Mouse (Mus musculus): ENCODE measurements around the gene Ppp5c. TPM values are rescaled to one million over a fixed set of nuclear protein-coding genes. Genes with fewer than 3 reads are reported as not detected.

Ppp5c gene
- polyA plus RNA-seq, 1 experiment from 2014 or later = 88.3 TPM

DNA sequence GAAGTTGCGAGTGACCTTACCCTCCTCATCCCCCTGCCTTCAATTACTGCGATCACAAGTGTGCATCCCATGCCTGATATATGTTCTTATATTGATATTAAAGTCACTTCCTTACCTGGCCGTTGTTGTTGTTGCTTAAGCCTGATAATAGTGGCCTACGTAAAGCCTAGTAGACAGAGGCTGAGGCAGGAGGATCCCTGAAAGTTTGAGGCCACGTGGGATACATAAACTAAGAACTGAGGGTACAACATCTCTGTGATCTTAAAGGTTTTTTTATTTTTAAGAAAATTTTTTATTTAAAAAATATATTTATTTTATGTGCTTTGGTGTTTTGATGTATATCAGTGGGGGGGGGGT, 35.3 kb downstream of the Ppp5c start, which contains the start of gene Ccdc8:
Ccdc8 (plus strand) TSS at position 258 of the 357 bp plus-strand sequence.
- peak within 1 kb of the TSS; percentile 94 for H3K27ac ChIP-seq (ENCODE audit: low read length)
- H3K4me2 ChIP-seq (ENCODE audit: low read depth, low read length) = peak within 1 kb of the TSS; percentile 84
- no peaks in the 10 kb centered on the region for H3K9me3 ChIP-seq (ENCODE audit: control insufficient read depth, low read length)
- peaks cover 2% of the 10 kb centered on the region; the same call in 1 of the 2 replicates for H3K36me3 ChIP-seq (ENCODE audit: control insufficient read depth, insufficient read depth, low read length)
- H3K4me3 ChIP-seq (ENCODE audit: low read length) = peak within 1 kb of the TSS; percentile 74
- WGBS = 92% methylated on average over 5 of the region's 5 CpGs
- peak within 1 kb of the TSS; percentile 85 for H3K9ac ChIP-seq (ENCODE audit: low read depth, low read length)
- ATAC-seq = no peak
- peaks cover 51% of the 10 kb centered on the region for H3K4me1 ChIP-seq (ENCODE audit: control insufficient read depth, insufficient read depth, low read length)
- H3K27me3 ChIP-seq (replicated peaks; ENCODE audit: control insufficient read depth, insufficient read depth, low read length) = no peaks in the 10 kb centered on the region

DNA sequence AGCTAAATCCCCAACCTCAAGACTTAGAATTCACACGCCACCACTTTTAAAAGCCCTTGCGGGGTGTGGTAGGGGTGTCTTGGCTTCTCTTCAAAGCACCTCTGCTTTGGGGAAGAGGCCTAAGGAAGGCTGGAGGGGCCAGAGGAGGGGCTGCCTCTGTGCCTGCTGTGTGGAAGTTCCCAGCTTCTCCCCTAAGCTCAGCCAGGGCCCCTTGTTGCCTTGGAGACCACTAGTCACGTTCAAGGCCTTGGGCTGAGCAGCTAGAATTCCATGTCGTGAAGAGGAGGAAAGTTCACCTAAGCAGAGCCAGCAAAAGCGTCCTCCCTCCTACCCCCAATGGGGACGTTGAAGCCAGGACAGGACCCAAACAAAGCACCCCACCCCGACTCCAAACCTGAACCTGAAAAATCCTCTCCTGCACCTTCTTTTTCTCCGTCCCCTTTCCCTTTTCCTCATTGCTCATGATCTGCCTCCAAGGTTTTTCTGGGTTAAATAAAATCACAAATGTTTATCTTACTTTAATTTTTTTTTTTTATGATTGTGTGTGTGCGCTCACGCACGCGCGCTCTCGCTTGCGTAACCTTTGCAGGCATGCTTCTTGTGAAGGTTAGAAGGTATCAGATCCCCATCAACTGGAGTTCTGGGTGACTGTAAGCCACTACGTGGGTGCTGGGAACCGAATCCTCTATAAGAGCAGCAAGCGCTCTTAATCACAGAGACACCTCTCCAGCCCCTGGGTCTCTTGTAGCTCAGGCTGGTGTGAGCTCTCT, 35.9 kb downstream of the Ppp5c start:
- 0 out of 2 replicates have a peak overlapping the region, but pooled peaks have one; percentile 1 for H3K4me3 ChIP-seq (ENCODE audit: low read length)

DNA sequence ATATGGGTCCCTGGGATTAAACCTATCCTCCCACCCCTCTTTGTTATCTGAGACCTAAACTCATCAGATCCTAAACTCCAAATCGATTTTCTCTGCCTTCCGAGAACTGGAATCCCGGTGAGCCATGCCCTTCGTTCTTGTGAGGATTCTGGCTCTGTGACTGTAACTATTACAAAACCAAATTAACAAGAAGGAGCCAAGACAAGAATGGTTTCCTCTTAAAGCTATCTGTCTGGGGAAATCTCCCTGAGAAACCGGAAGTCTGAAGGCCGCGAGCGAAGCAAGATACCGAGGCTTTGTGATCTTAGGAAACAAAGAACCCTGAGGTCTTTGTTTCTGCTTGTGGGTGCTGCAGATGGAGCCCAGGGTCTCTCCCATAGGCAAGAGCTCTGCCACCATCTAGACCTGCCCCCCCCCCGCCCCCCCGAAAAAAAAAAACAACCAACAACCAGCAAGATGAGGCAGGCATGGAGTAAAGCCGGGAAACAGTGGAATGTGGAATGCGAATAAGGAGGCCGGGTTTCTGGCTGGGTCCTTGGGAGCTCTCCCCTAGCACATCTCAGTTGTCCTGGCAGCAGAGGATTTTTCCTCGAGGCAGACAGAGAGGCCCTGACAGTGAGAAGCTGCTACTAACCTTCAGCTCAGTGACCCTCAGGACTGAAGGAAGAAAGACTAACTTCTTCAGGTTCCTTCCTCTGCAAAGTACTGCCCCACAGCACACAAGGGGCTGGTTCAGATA, 37.5 kb downstream of the Ppp5c start:
- Histone ChIP-seq H3K4me2 (ENCODE audit: low read depth, low read length) (peak overlapping the region; percentile 32), H3K36me3 (ENCODE audit: control insufficient read depth, insufficient read depth, low read length) (no peaks in the 10 kb centered on the region), H3K27me3 (replicated peaks; ENCODE audit: control insufficient read depth, insufficient read depth, low read length) (no peaks in the 10 kb centered on the region), H3K4me3 (ENCODE audit: low read length) (peak overlapping the region; percentile 13; the same call in 1 of the 2 replicates), H3K9me3 (ENCODE audit: control insufficient read depth, low read length) (no peaks in the 10 kb centered on the region), H3K27ac (ENCODE audit: low read length) (peak overlapping the region; percentile 82), H3K9ac (ENCODE audit: low read depth, low read length) (peak overlapping the region; percentile 50; the same call in 1 of the 2 replicates), H3K4me1 (ENCODE audit: control insufficient read depth, insufficient read depth, low read length) (peaks cover 35% of the 10 kb centered on the region)
- WGBS = 24% methylated on average over 15 of the region's 15 CpGs
- ATAC-seq = no peak

More for the DNA sequence above, 35.9 kb downstream of the Ppp5c start:
- WGBS = 29% methylated on average over 18 of the region's 18 CpGs
- Histone ChIP-seq H3K9me3 (ENCODE audit: control insufficient read depth, low read length) (no peaks in the 10 kb centered on the region), H3K27me3 (replicated peaks; ENCODE audit: control insufficient read depth, insufficient read depth, low read length) (no peaks in the 10 kb centered on the region), H3K36me3 (ENCODE audit: control insufficient read depth, insufficient read depth, low read length) (no peaks in the 10 kb centered on the region), H3K9ac (ENCODE audit: low read depth, low read length) (peak overlapping the region; percentile 26), H3K4me1 (ENCODE audit: control insufficient read depth, insufficient read depth, low read length) (peaks cover 50% of the 10 kb centered on the region), H3K27ac (ENCODE audit: low read length) (peak overlapping the region; percentile 94), H3K4me2 (ENCODE audit: low read depth, low read length) (peak overlapping the region; percentile 39)
- ATAC-seq = peak; percentile 83

DNA sequence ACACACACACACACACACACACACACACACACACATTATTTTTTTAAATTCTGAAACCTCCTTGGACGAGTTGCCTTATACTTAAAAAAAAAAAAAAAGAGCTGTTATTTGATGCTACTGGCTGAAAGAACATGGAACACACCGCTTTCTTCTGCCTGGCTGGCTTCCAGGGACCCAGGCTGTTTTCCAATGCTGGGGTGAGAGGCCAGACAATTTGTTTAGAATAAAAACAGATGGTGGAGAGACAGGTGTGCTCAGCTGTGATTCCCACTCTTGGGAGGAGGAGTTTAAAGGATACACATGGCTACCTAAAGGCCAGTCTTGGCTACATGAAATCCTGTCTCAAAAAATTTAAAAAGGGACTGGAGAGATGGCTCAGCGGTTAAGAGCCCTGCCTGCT, 39.3 kb downstream of the Ppp5c start:
- Histone ChIP-seq H3K27me3 (replicated peaks; ENCODE audit: control insufficient read depth, insufficient read depth, low read length) (no peaks in the 10 kb centered on the region), H3K4me1 (ENCODE audit: control insufficient read depth, insufficient read depth, low read length) (peaks cover 28% of the 10 kb centered on the region), H3K36me3 (ENCODE audit: control insufficient read depth, insufficient read depth, low read length) (no peaks in the 10 kb centered on the region), H3K9me3 (ENCODE audit: control insufficient read depth, low read length) (no peaks in the 10 kb centered on the region), H3K4me2 (ENCODE audit: low read depth, low read length) (no peak overlapping the region), H3K4me3 (ENCODE audit: low read length) (no peak overlapping the region), H3K27ac (ENCODE audit: low read length) (peak overlapping the region; percentile 43), H3K9ac (ENCODE audit: low read depth, low read length) (no peak overlapping the region)
- 42% methylated on average over 3 of the region's 3 CpGs for WGBS
- ATAC-seq = no peak

DNA sequence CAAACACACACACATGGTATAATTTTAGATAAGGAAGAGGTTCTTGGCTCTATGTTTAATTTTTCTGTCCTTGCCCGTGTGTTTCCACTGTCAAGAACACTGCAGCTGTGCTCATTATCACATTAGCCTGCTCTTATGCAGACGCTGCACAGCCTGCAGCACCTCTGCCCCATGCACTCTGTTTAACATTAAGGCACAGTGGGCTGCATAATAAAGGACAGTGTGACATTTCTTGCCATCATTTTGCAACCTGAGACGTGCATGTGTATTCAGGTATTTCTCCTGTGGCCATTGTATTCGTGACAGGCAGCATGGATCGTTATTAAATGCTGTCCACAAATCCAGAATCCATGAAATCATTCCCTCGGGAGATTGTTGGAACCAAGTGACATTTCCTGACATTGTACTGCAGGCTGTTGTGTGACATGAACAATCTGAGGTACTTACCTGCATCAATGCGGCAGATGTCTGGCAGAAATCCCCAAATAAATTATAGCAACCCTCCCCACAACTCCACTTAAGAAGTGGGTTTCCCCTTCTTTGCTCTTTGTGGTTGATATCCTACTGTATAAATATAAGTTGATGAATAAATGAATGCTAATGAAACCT, 40.1 kb downstream of the Ppp5c start:
- ATAC-seq = no peak
- Histone ChIP-seq H3K36me3 (ENCODE audit: control insufficient read depth, insufficient read depth, low read length) (no peaks in the 10 kb centered on the region), H3K27ac (ENCODE audit: low read length) (no peak overlapping the region), H3K9me3 (ENCODE audit: control insufficient read depth, low read length) (no peaks in the 10 kb centered on the region), H3K4me1 (ENCODE audit: control insufficient read depth, insufficient read depth, low read length) (peaks cover 32% of the 10 kb centered on the region), H3K4me3 (ENCODE audit: low read length) (no peak overlapping the region), H3K27me3 (replicated peaks; ENCODE audit: control insufficient read depth, insufficient read depth, low read length) (no peaks in the 10 kb centered on the region), H3K4me2 (ENCODE audit: low read depth, low read length) (no peak overlapping the region), H3K9ac (ENCODE audit: low read depth, low read length) (no peak overlapping the region)
- WGBS = 35% methylated on average over 7 of the region's 7 CpGs

DNA sequence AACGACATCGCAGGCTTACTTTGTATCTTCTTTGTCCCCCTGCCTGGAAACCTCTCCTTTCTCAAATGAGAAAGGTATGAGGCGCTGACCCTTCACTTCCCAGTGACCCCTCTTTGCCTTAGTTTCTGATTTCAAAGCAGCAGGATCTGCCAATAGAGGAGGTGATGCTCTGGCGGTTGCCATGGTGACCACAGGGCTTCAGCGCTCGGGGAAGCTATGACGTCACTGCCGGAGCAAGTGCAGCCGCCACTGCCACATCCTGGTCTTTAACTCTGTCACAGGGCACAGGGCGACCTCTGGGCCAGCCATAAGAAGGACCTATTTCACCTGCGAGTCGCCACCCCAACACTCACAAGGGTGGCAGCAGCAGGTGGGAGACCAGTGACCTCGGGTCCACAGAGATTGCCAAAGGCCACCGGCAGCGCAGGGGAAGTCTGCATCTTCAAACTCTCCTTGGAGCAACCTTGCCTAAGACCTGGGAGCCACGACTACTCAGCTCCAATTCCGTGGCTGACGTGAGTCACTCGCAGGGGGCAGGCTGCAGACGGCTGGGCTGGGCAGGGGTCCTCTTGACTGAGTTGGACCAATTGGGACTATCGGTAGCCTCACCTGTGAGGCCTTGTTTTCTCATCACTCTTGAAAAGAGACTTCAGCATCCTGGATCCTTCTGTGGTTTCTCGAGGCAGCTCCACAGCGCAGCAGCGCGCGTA, 44.7 kb downstream of the Ppp5c start, which contains the start of gene Gm42372:
Gm42372 (plus strand) TSS at position 228 of the 710 bp plus-strand sequence.
- no peaks in the 10 kb centered on the region for H3K36me3 ChIP-seq (ENCODE audit: control insufficient read depth, insufficient read depth, low read length)
- H3K4me2 ChIP-seq (ENCODE audit: low read depth, low read length) = no peak within 1 kb of the TSS
- no peaks in the 10 kb centered on the region for H3K27me3 ChIP-seq (replicated peaks; ENCODE audit: control insufficient read depth, insufficient read depth, low read length)
- H3K9ac ChIP-seq (ENCODE audit: low read depth, low read length) = no peak within 1 kb of the TSS
- WGBS = 32% methylated on average over 26 of the region's 26 CpGs
- H3K4me1 ChIP-seq (ENCODE audit: control insufficient read depth, insufficient read depth, low read length) = peaks cover 16% of the 10 kb centered on the region; the same call in 1 of the 2 replicates
- no peak within 1 kb of the TSS for H3K27ac ChIP-seq (ENCODE audit: low read length)
- H3K9me3 ChIP-seq (ENCODE audit: control insufficient read depth, low read length) = no peaks in the 10 kb centered on the region
- ATAC-seq = no peak
- 0 out of 2 replicates have a peak within 1 kb of the TSS, but pooled peaks have one; percentile 5 for H3K4me3 ChIP-seq (ENCODE audit: low read length)

DNA sequence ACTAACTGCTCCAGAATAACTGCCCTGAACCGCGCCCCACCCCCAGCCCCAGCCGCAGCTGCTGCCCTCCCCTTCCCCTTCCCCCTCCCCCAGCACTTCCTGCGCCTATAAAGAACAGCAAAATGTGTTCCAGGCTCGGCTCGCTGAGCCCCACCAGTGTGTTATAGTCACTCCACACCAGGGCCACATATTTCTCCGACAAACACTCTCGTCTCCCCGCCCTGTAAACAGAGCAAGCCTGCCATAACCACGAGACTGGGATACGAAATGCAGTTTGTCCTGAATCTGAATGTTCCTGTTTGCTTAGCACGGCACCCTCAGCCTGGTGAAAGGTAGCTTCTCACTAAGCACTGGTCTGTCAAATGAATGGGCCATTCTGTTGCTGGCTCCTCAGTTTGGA, 47.4 kb downstream of the Ppp5c start:
- under 1% methylated on average over 12 of the region's 12 CpGs for WGBS
- H3K4me1 ChIP-seq (ENCODE audit: control insufficient read depth, insufficient read depth, low read length) = peaks cover 7% of the 10 kb centered on the region; the same call in 1 of the 2 replicates
- peak; percentile 79 for ATAC-seq
- no peaks in the 10 kb centered on the region for H3K27me3 ChIP-seq (replicated peaks; ENCODE audit: control insufficient read depth, insufficient read depth, low read length)
- H3K4me2 ChIP-seq (ENCODE audit: low read depth, low read length) = peak overlapping the region; percentile 46
- H3K9me3 ChIP-seq (ENCODE audit: control insufficient read depth, low read length) = no peaks in the 10 kb centered on the region
- H3K27ac ChIP-seq (ENCODE audit: low read length) = peak overlapping the region; percentile 71
- no peaks in the 10 kb centered on the region for H3K36me3 ChIP-seq (ENCODE audit: control insufficient read depth, insufficient read depth, low read length)
- peak overlapping the region; percentile 50 for H3K9ac ChIP-seq (ENCODE audit: low read depth, low read length)
- peak overlapping the region; percentile 31 for H3K4me3 ChIP-seq (ENCODE audit: low read length)

DNA sequence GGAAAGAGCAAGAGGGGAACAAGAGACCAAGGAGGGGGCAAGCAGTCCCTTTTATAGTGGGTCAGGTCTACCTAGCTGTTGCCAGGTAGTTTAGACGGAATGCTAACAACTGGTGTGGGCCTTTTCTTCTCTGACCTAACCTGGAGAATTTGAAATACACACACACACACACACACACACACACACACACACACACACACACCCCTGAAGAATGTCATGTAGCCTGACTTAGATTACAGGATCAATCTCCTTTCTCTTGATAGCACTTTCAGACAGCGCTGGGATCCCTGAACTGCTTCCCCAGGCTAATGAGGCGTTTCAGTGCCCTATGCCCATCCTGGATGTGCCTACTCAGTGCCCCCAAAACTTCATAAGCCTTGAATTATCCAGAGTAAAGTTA, 49.1 kb downstream of the Ppp5c start:
- peaks cover 7% of the 10 kb centered on the region; the same call in 1 of the 2 replicates for H3K4me1 ChIP-seq (ENCODE audit: control insufficient read depth, insufficient read depth, low read length)

More for the DNA sequence above, 49.1 kb downstream of the Ppp5c start:
- H3K27me3 ChIP-seq (replicated peaks; ENCODE audit: control insufficient read depth, insufficient read depth, low read length) = no peaks in the 10 kb centered on the region
- WGBS = 86% methylated on average over 3 of the region's 3 CpGs
- H3K36me3 ChIP-seq (ENCODE audit: control insufficient read depth, insufficient read depth, low read length) = no peaks in the 10 kb centered on the region
- no peak overlapping the region for H3K27ac ChIP-seq (ENCODE audit: low read length)
- H3K4me2 ChIP-seq (ENCODE audit: low read depth, low read length) = no peak overlapping the region
- no peaks in the 10 kb centered on the region for H3K9me3 ChIP-seq (ENCODE audit: control insufficient read depth, low read length)
- no peak overlapping the region for H3K9ac ChIP-seq (ENCODE audit: low read depth, low read length)
- ATAC-seq = no peak
- H3K4me3 ChIP-seq (ENCODE audit: low read length) = no peak overlapping the region

All from intestine, embryonic 16.5 days (tissue).